Mouse (Mus musculus) olfactory bulb, adult 2 months (tissue): ENCODE data around the gene Atp11a.

ENCODE experiments used
- CTCF ChIP-seq: fragments of 200-500 bp; IDR thresholded peaks from 2 replicates; pipeline ENCODE4 v1.5.1; 2012; ENCODE audit warnings: low read depth, mild to moderate bottlenecking, low read length, moderate library complexity; ENCODE audit not compliant: insufficient read depth
- POLR2A ChIP-seq: fragments of 200-500 bp; IDR thresholded peaks from 2 replicates; pipeline ENCODE4 v1.6.1; 2012; ENCODE audit warnings: mild to moderate bottlenecking, low read depth, low read length, moderate library complexity; ENCODE audit not compliant: insufficient read depth

DNA sequence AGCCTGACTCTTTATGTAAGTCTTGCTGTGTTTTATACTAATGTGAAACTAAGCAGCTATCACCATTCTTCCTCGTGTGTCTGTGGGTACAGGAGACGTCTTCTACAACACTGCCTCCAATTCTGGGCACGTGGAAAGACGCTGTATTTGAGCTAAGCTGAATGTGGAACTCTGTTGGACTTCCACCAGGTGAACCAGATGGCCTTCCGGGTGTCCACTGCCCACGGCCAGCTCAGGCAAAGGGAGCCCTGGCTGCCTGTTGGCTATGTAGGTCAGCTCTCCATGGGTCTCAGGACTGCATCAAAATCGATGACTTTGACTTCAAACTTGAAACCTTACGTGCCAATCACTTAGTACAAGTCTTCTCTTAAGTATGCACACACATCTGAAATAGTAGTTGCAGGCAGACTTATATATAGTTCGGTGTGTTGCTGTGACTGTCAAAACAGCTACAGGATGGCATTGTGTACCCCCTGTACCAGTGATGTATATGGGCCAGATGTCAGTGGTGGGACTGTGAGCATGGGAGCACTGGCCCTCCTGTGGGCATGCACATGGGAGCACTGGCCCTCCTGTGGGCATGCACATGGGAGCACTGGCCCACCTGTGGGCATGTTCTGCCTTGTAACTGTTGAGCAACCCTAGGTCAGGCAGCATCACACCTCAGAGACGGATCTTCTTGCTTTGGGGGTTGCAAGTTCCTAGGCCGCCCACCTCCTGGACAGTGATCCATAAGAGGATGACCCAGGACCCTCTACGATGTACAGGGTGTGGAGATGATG lies 137.2 kb downstream of the Atp11a start:
- no peak for TF ChIP-seq POLR2A
- TF ChIP-seq CTCF, result no peak
